Mouse (Mus musculus) testis, adult 2 months (tissue): ENCODE results near the gene Cpt1c. TPM values are rescaled to one million over a fixed set of nuclear protein-coding genes. Genes with fewer than 3 reads are reported as not detected.

Experiments
- H3K27ac ChIP-seq: fragments of 200-500 bp; 2 replicates; pipeline ENCODE4 v1.5.1; 2012; ENCODE audit warnings: low read depth, low read length; ENCODE audit not compliant: control insufficient read depth, insufficient read depth
- H3K27me3 ChIP-seq: fragments of 200-500 bp; 2 replicates; pipeline ENCODE4 v1.6.1; 2012; ENCODE audit warnings: mild to moderate bottlenecking, low read length, moderate library complexity; ENCODE audit not compliant: control insufficient read depth, insufficient read depth
- H3K36me3 ChIP-seq: fragments of 200-500 bp; 2 replicates; pipeline ENCODE4 v1.6.1; 2012; ENCODE audit warnings: mild to moderate bottlenecking, low read length; ENCODE audit not compliant: control insufficient read depth, insufficient read depth
- H3K4me1 ChIP-seq: fragments of 200-500 bp; 2 replicates; pipeline ENCODE4 v1.6.1; 2012; ENCODE audit warnings: low read length; ENCODE audit not compliant: control insufficient read depth, insufficient read depth
- H3K4me3 ChIP-seq: fragments of 200-500 bp; 2 replicates; pipeline ENCODE4 v1.5.1; 2012; ENCODE audit warnings: low read depth, mild to moderate bottlenecking, low read length, moderate library complexity, mixed read lengths; ENCODE audit not compliant: control insufficient read depth
- CTCF ChIP-seq: fragments of 200-500 bp; IDR thresholded peaks from 2 replicates; pipeline ENCODE4 v1.5.1; 2012; ENCODE audit warnings: low read depth, mild to moderate bottlenecking, inconsistent platforms, low read length, moderate library complexity; ENCODE audit not compliant: control insufficient read depth, insufficient read depth, insufficient replicate concordance
- POLR2A ChIP-seq: fragments of 200-500 bp; IDR thresholded peaks from 2 replicates; pipeline ENCODE4 v1.6.1; 2012; ENCODE audit warnings: low read depth, mild to moderate bottlenecking, inconsistent platforms, low read length, moderate library complexity; ENCODE audit not compliant: control insufficient read depth
- polyA plus RNA-seq: library from polyadenylated mRNA; depleted of rRNA; stranded (reverse); fragments of >200 nt; gene quantifications from 2 replicates; pipeline ENCODE4 v1.2.3, GENCODE M21; 2012

The Cpt1c gene
- polyA plus RNA-seq, 1 experiment, result 137 TPM

GRCm38 (mm10) chr7:44928570-44928969 is 46.1 kb downstream of the Cpt1c start:
- Histone ChIP-seq H3K27ac (peak overlapping the region; percentile 84), H3K4me1 (peaks cover 2% of the 10 kb centered on the region), H3K4me3 (peak overlapping the region; percentile 89), H3K36me3 (no peaks in the 10 kb centered on the region; the same call in 1 of the 2 replicates), H3K27me3 (no peaks in the 10 kb centered on the region)
- TF ChIP-seq CTCF (no peak), POLR2A (no peak)

DNA sequence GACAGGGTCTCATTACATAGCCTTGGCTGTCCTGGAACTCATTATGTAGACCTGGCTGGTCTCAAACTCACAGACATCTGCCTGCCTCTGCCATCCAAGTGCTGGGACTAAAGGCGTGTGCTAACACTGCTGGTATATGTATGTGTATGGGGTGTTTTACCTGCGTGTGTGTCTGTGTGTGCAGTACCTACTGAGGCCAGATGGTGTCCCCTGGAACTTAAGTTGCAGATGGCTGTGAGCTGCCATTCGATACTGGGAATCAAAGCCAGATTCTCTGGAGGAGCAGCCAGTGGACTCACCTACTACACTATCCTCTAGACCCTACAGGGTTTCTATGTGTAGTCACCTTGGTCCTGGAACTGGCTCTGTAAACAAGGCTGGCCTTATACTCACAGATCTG is 49.2 kb downstream of the Cpt1c start:
- TF ChIP-seq POLR2A (no peak), CTCF (peak; percentile 36; the same call in 1 of the 2 replicates)
- Histone ChIP-seq H3K4me3 (no peak overlapping the region), H3K27ac (no peak overlapping the region), H3K27me3 (no peaks in the 10 kb centered on the region), H3K4me1 (peaks cover 6% of the 10 kb centered on the region), H3K36me3 (no peaks in the 10 kb centered on the region; the same call in 1 of the 2 replicates)

DNA sequence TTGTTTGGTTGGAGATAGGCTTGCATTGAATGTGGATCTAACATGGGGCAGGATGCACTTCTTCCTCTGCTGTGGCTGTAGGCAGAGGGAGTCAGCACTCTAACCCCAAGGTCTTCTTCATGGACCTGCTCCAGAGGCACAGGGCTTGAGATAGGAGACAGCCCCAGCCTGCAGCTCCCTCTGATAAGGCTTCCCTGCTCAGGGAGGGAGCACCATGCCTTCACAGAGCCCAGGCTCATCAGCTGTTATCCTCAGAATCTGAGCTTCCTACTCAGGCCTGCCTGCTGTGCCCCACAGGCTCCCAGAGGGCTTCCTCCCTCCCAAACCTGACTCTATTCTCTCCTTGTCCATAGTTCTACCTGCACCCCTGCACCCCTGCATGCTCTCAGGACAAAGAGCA is 52.1 kb downstream of the Cpt1c start:
- H3K36me3 ChIP-seq, result no peaks in the 10 kb centered on the region; the same call in 1 of the 2 replicates
- H3K4me1 ChIP-seq, result peaks cover 6% of the 10 kb centered on the region
- H3K4me3 ChIP-seq, result no peak overlapping the region
- no peaks in the 10 kb centered on the region for H3K27me3 ChIP-seq
- no peak overlapping the region for H3K27ac ChIP-seq
- TF ChIP-seq CTCF (no peak), POLR2A (no peak)

DNA sequence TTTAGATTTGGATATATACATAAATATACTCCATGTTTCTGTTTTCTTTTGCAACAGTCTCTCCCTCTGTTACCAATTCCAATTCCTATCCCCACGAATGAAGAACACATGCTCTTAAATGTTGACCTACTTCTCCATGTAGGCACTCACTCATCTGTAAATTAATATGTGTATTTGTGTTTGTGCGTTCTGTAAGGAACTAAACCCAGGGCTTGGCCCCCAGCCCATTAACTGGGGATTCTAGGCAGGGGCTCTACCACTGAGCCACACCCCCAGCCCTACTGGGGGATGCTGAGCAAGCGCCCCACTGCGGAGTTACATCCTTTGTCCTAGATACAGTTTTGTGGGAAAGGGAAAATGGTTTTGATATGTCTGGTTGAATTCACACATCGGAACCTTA is 55.5 kb downstream of the Cpt1c start:
- Histone ChIP-seq H3K27me3 (no peaks in the 10 kb centered on the region), H3K36me3 (no peaks in the 10 kb centered on the region; the same call in 1 of the 2 replicates)
- TF ChIP-seq CTCF (no peak), POLR2A (no peak)

DNA sequence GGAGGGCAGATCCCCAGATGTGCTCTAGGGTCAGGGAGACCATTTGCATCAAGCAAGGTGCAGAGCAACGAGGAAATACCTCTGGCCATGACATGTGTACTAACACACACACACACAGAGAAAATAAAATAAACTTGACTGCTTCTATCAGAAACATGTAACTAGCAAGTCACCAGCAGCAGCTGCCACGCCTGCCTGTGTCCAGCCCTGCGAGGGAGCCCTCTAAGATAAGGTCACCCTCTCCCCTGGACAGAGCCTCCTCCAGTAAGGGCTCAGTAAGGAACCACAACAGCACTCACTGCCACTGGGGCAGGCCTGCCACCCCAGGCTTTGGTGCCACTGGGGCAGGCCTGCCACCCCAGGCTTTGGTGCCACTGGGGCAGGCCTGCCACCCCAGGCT is 56.4 kb downstream of the Cpt1c start:
- Histone ChIP-seq H3K36me3 (no peaks in the 10 kb centered on the region; the same call in 1 of the 2 replicates), H3K4me3 (no peak overlapping the region), H3K27ac (no peak overlapping the region), H3K4me1 (peaks cover 4% of the 10 kb centered on the region), H3K27me3 (no peaks in the 10 kb centered on the region)
- TF ChIP-seq CTCF (no peak), POLR2A (no peak)

More for the DNA sequence above, 55.5 kb downstream of the Cpt1c start:
- Histone ChIP-seq H3K27ac (no peak overlapping the region), H3K4me1 (peaks cover 4% of the 10 kb centered on the region), H3K4me3 (no peak overlapping the region)

DNA sequence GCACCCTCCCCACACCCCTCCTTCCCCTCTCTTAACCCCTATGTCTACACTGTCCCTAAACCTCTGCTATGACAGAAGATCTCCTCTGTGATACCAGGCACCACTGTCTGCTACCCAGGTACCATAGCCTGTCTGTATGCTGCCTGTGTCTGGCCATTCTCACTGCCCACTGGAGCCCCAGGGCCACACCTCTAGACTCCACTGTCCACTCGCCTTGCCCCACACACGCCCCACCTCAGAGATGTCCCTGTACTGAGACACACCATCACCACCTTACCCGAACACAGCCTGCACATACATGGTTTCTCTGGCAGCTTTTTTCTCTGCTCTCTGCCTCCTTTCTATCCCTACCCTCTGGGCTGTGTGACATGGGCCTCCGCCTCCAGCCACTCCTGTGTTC is 57.8 kb downstream of the Cpt1c start:
- H3K27ac ChIP-seq, result no peak overlapping the region
- H3K27me3 ChIP-seq, result no peaks in the 10 kb centered on the region
- H3K4me1 ChIP-seq, result no peaks in the 10 kb centered on the region
- no peak for TF ChIP-seq POLR2A
- no peak for TF ChIP-seq CTCF
- H3K36me3 ChIP-seq, result no peaks in the 10 kb centered on the region
- H3K4me3 ChIP-seq, result no peak overlapping the region

- no peak overlapping the region for H3K4me3 ChIP-seq
- H3K27me3 ChIP-seq, result no peaks in the 10 kb centered on the region
- TF ChIP-seq CTCF, result no peak
- TF ChIP-seq POLR2A, result no peak
- H3K36me3 ChIP-seq, result no peaks in the 10 kb centered on the region
- no peaks in the 10 kb centered on the region for H3K4me1 ChIP-seq
- H3K27ac ChIP-seq, result no peak overlapping the region
Measured at GRCm38 (mm10) chr7:44916191-44916590, 58.5 kb downstream of the Cpt1c start.

- Histone ChIP-seq H3K4me3 (no peak overlapping the region), H3K36me3 (no peaks in the 10 kb centered on the region), H3K27me3 (no peaks in the 10 kb centered on the region), H3K4me1 (no peaks in the 10 kb centered on the region), H3K27ac (no peak overlapping the region)
- TF ChIP-seq POLR2A, result no peak
- no peak for TF ChIP-seq CTCF
Measured at GRCm38 (mm10) chr7:44915314-44915713, 59.3 kb downstream of the Cpt1c start.
